Mouse (Mus musculus) left cerebral cortex, postnatal 25 days (tissue): ENCODE measurements around the gene Ttc39d. TPM values are rescaled to one million over a fixed set of nuclear protein-coding genes. Genes with fewer than 3 reads are reported as not detected.

Experiments used
- DNase-seq, 2 experiments: peaks; one replicate each; pipeline ENCODE4 v3.0.0; 2022; ENCODE audit warnings: low spot score in 2 of 2, mixed read lengths in 1 of 2
- intact Hi-C: fragments of 180-260 bp; cut with DNase I; formaldehyde crosslinking; loops from one replicate; pipeline ENCODE4 v1.15.1; 2025
- total RNA-seq, 2 experiments: library from RNA; stranded (reverse); gene quantifications; 2 replicates each; pipeline ENCODE4 v1.2.3; 2021

The Ttc39d gene
- total RNA-seq, 2 experiments from 2014 or later, result 0.28 TPM; not detected in 1

DNA sequence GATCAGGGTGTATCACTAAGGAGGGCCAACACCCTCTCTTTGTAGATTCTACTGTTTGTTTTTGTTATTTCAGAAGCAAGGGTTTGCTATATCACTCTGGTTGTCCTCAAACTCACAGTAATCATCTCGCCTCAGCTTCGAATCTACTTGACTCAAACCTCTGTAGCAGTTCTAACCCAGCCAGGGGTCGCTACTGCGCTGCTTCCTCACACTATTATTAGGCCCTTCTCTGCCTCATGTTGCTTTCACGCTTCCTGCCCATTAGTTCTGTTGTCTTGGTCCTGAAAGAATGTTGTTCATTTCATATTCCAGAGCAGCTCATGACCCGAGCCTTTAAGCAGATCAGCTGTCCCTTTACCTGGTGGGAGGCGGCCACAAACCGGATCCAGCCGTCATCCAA lies 34.3 kb downstream of the Ttc39d start:
- intact Hi-C loops, result no loop called here
- no peak for DNase-seq

DNA sequence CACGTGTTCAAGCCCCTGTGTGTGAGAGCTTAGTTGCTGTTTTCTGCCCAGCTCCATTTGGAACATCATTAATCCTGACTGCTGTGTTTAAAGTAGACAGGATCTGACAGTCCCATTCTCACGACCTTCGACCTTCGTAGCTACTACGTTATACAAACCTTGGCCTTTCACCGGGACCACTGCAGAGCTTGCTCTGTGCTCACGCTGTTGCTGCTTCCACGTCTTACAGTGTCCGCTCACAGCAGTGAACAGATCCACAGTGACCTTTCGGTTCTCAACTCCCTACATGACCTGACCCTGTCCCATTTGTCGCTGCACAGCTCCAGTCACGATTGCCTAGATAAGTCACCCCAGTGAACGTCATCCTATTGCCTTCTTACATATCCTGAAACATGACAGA lies 35.9 kb downstream of the Ttc39d start:
- DNase-seq, result no peak
- intact Hi-C loops, result no loop called here

DNA sequence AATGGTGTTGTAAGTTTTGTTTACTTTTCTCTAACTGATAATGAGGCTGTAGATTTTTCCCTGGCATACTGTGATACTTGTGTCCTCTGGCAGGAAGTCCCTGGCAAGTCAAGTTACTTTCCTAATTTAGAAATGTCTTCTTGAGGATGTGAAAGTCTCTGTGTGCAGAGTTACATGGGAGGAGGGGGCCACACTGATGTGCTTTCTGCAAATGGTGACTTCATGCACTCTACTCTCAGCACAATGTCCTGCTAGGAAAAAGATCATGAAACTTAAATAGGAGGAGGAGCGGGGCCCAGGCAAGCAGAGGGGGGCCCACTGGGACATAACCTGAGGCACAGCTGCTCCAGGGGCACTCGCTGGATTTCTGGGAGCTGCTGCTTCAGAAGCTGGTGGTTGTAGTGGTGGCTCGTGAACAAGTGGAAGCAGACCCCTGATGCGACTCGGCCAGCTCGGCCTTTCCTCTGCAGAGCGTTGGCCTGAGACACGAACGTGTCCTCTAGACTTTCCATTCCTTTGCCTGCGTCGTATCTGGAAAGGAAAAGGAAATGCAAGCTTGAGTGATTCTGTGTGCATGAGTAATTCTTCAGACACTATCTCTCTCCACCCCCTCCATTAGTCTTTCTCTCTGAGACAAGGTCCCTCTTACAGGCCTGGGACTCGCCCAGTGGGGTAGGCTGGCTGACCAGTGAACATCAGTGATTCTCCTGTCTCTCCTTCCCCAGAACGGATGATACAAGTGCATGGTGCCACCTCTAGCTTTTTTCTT lies 45.7 kb downstream of the Ttc39d start:
- intact Hi-C loops, result no loop called here
- no peak for DNase-seq

DNA sequence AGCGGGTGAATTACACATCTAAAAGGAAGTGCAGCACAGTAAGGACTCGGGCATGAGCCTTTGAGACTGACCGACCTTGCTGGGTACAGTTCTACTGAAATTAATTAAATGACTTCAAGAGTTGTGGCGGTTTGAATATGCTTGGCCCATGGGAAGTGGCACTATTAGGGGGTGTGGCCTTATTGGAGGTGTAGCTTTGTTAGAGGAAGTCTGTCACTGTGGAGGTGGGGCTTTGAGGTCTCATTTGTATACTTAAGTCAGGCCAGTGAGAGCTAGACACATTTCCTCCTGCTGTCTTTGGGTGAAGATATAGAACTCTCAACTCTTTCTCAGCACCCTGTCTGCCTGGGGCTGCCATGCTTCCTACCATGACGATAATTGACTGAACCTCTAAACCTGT lies 47.2 kb downstream of the Ttc39d start:
- intact Hi-C loops, result no loop called here
- no peak for DNase-seq

DNA sequence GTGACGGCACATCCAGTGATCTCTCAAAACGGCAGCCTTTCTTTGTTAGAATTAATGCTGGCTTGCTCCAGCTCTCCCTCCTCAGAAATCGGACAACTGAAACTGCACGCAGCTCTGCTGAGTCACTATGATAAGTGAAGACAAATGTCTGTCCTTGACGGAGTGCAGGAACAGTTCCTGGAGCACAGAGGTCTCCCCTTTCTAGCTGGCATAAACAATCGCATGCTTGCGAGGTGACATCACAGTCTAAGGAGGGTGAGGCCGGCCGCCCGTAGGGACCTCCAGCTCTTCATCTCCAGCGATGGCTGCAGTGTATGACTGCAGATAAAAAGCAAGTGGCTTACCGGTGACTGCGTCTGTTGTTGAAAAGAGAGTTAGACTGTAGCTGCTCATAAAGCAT lies 47.9 kb downstream of the Ttc39d start:
- no peak for DNase-seq
- intact Hi-C loops, result no loop called here

DNA sequence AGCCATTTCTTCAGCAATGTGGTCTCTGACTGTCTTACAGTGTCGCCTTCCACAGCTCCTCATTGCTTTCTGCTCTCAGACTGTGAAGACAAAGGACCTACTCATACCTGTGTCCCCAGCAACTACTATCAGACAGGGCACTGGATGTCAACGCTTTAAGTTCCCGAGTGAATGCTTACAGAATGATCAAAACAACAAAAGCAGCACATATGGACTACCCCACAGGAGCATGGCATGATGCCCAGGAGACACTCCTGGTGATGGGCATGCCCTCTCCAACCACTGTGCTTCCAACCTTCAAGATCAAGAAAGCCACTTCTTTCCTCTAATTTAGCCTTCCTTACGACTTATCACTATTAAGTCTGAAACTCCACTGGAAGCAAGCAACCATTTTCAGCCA lies 59.8 kb downstream of the Ttc39d start:
- intact Hi-C loops, result no loop called here
- no peak for DNase-seq

Other genes starting within 250 kb of the Ttc39d start
- 10 to 100 TPM; 55.4 to 63.6 TPM for gene Hnrnpll, start 145.1 kb upstream of the Ttc39d start, total RNA-seq
- gene Galm, start 80.0 kb upstream of the Ttc39d start, total RNA-seq, result 1 to 10 TPM; 1.8 to 2.2 TPM
- gene Srsf7, start 153 bp upstream of the Ttc39d start, total RNA-seq, result 100 to 1,000 TPM; 109 to 111 TPM
- gene Gemin6, start 17.0 kb downstream of the Ttc39d start, total RNA-seq, result 1 to 10 TPM; 4.1 to 5.5 TPM
- 10 to 100 TPM; 14.9 to 19.0 TPM for gene Morn2, start 82.7 kb downstream of the Ttc39d start, total RNA-seq
- gene Dhx57, start 83.0 kb downstream of the Ttc39d start, total RNA-seq, result 10 to 100 TPM; 41.8 to 41.9 TPM
- 1 to 10 TPM; 1.8 to 2.3 TPM for gene Arhgef33, start 99.9 kb downstream of the Ttc39d start, total RNA-seq
- 1 to 10 TPM; 1.8 to 3.9 TPM for gene Gm10190, start 166.1 kb downstream of the Ttc39d start, total RNA-seq